ENCODE assay signal across 8 mouse cellular contexts in genomic region chr11:69855347-69855746, GRCm38 (mm10). TPM values are rescaled to one million over a fixed set of nuclear protein-coding genes. Genes with fewer than 3 reads are reported as not detected.
DNase-seq lines count a peak whose midpoint lies in the region; ATAC-seq and TF ChIP-seq lines count a peak whose summit lies in the region.

No protein-coding gene starts in this region.

- peaks cover 4% of the 10 kb centered on the region; the same call in 1 of the 2 replicates for H3K4me1 ChIP-seq in hindbrain, embryonic 15.5 days (replicated peaks)
- no peaks in the 10 kb centered on the region for H3K4me1 ChIP-seq in stomach, postnatal 0 days (replicated peaks; ENCODE audit: control insufficient read depth, insufficient read depth)

- ATAC-seq in hindbrain, embryonic 15.5 days (ENCODE audit: low FRiP score, low read depth) = 0 out of 2 replicates have a peak, but pooled peaks have one; percentile 38
- no peak for ATAC-seq in stomach, postnatal 0 days (ENCODE audit: low FRiP score, low TSS enrichment)

- no peak overlapping the region for H3K4me3 ChIP-seq in hindbrain, embryonic 15.5 days
- no peak overlapping the region for H3K4me3 ChIP-seq in stomach, postnatal 0 days (ENCODE audit: low read depth, low read length)

- TF ChIP-seq EP300 in stomach, postnatal 0 days (optimal IDR thresholded peaks at IDR 0.05) = no peak

- H3K27ac ChIP-seq in hindbrain, embryonic 15.5 days (replicated peaks) = no peak overlapping the region
- no peak overlapping the region for H3K27ac ChIP-seq in stomach, postnatal 0 days (replicated peaks)

- H3K9ac ChIP-seq in hindbrain, embryonic 15.5 days = no peak overlapping the region
- H3K9ac ChIP-seq in stomach, postnatal 0 days (ENCODE audit: low read length) = no peak overlapping the region

- H3K36me3 ChIP-seq in hindbrain, embryonic 15.5 days = peaks cover 9% of the 10 kb centered on the region; the same call in 1 of the 2 replicates
- peaks cover 11% of the 10 kb centered on the region for H3K36me3 ChIP-seq in stomach, postnatal 0 days (ENCODE audit: control insufficient read depth, insufficient read depth, low read length)

- no peaks in the 10 kb centered on the region for H3K9me3 ChIP-seq in hindbrain, embryonic 15.5 days
- H3K9me3 ChIP-seq in stomach, postnatal 0 days (ENCODE audit: control insufficient read depth, low read length) = no peaks in the 10 kb centered on the region

- H3K4me2 ChIP-seq in hindbrain, embryonic 15.5 days = no peak overlapping the region
- no peak overlapping the region for H3K4me2 ChIP-seq in stomach, postnatal 0 days (replicated peaks; ENCODE audit: low read depth)

- TF ChIP-seq CTCF in stomach, postnatal 0 days (IDR thresholded peaks at IDR 0.05; ENCODE audit: low read depth) = peak; percentile 64

- peak; percentile 55 for DNase-seq in adrenal gland, adult 2 months
- DNase-seq in adrenal gland, postnatal 4 days (ENCODE audit: low spot score in 2 of 2) = no peak
- DNase-seq in ES-CJ7 (ENCODE audit: low read depth, low spot score) = peak; percentile 92
- DNase-seq in embryo, embryonic 9.5 days (ENCODE audit: extremely low spot score) = peak; percentile 53
- peak; percentile 66 for DNase-seq in lung, postnatal 10 days
- no peak for DNase-seq in stomach, postnatal 0 days (ENCODE audit: low spot score)
- no peak for DNase-seq in left cerebral cortex, adult 9 months (ENCODE audit: low spot score in 2 of 2)

- peaks cover 22% of the 10 kb centered on the region for H3K27me3 ChIP-seq in hindbrain, embryonic 15.5 days
- no peaks in the 10 kb centered on the region for H3K27me3 ChIP-seq in stomach, postnatal 0 days (ENCODE audit: control insufficient read depth, insufficient read depth, low read length)

- 23% methylated on average over 16 of the region's 16 CpGs for WGBS in hindbrain, embryonic 15.5 days
- 36% methylated on average over 16 of the region's 16 CpGs for WGBS in stomach, postnatal 0 days

RNA-seq across cellular contexts. Expression of gene Tnk1, which starts 3.2 kb away (rescaled TPM):
- under 1 TPM in 1 of 2 experiments, not detected in 1; 0.38 TPM for total RNA-seq in adrenal gland, adult 2 months (2021)
- polyA plus RNA-seq in adrenal gland, adult 2 months (2012; rRNA removed) = 0.17 and 0.91 TPM in 2 replicates
- total RNA-seq in adrenal gland, postnatal 4 days (2021) = 1 to 10 TPM in 1 of 2 experiments, under 1 TPM in 1; 0.17 to 1.7 TPM
- polyA plus RNA-seq in hindbrain, embryonic 15.5 days (2015; fragmentation: Nextera tagmentation; extraction: Ambion mirVana) = 0.10 and 0.12 TPM in 2 replicates
- polyA plus RNA-seq in stomach, postnatal 0 days (2015; fragmentation: Nextera tagmentation; extraction: Ambion mirVana) = 12.3 TPM in 2 replicates

RNA-seq across cellular contexts. Expression of gene Plscr3, which starts 9.2 kb away (rescaled TPM):
- 10 to 100 TPM; 50.8 to 53.5 TPM for total RNA-seq in adrenal gland, adult 2 months (2021)
- 224 and 230 TPM in 2 replicates for polyA plus RNA-seq in adrenal gland, adult 2 months (2012; rRNA removed)
- total RNA-seq in adrenal gland, postnatal 4 days (2021) = 10 to 100 TPM; 76.6 to 77.9 TPM
- polyA plus RNA-seq in hindbrain, embryonic 15.5 days (2015; fragmentation: Nextera tagmentation; extraction: Ambion mirVana) = 46.0 and 47.5 TPM in 2 replicates
- 54.4 and 58.4 TPM in 2 replicates for polyA plus RNA-seq in stomach, postnatal 0 days (2015; fragmentation: Nextera tagmentation; extraction: Ambion mirVana)

RNA-seq across cellular contexts. Expression of gene Tmem256, which starts 17.0 kb away (rescaled TPM):
- 100 to 1,000 TPM; 139 to 173 TPM for total RNA-seq in adrenal gland, adult 2 months (2021)
- polyA plus RNA-seq in adrenal gland, adult 2 months (2012; rRNA removed) = 116 and 160 TPM in 2 replicates
- total RNA-seq in adrenal gland, postnatal 4 days (2021) = 100 to 1,000 TPM; 141 to 143 TPM
- polyA plus RNA-seq in hindbrain, embryonic 15.5 days (2015; fragmentation: Nextera tagmentation; extraction: Ambion mirVana) = 375 and 391 TPM in 2 replicates
- polyA plus RNA-seq in stomach, postnatal 0 days (2015; fragmentation: Nextera tagmentation; extraction: Ambion mirVana) = 329 and 366 TPM in 2 replicates

RNA-seq across cellular contexts. Expression of gene Nlgn2, which starts 17.8 kb away (rescaled TPM):
- 10 to 100 TPM; 14.6 to 21.8 TPM for total RNA-seq in adrenal gland, adult 2 months (2021)
- polyA plus RNA-seq in adrenal gland, adult 2 months (2012; rRNA removed) = 55.0 and 58.6 TPM in 2 replicates
- total RNA-seq in adrenal gland, postnatal 4 days (2021) = 10 to 100 TPM; 33.6 to 35.2 TPM
- 20.9 and 21.0 TPM in 2 replicates for polyA plus RNA-seq in hindbrain, embryonic 15.5 days (2015; fragmentation: Nextera tagmentation; extraction: Ambion mirVana)
- polyA plus RNA-seq in stomach, postnatal 0 days (2015; fragmentation: Nextera tagmentation; extraction: Ambion mirVana) = 2.5 and 2.7 TPM in 2 replicates

RNA-seq across cellular contexts. Expression of gene Tmem95, which starts 22.5 kb away (rescaled TPM):
- not detected for total RNA-seq in adrenal gland, adult 2 months (2021)
- polyA plus RNA-seq in adrenal gland, adult 2 months (2012; rRNA removed) = not detected in 2 replicates
- not detected for total RNA-seq in adrenal gland, postnatal 4 days (2021)
- not detected in 2 replicates for polyA plus RNA-seq in hindbrain, embryonic 15.5 days (2015; fragmentation: Nextera tagmentation; extraction: Ambion mirVana)
- polyA plus RNA-seq in stomach, postnatal 0 days (2015; fragmentation: Nextera tagmentation; extraction: Ambion mirVana) = 0.25 and 0.54 TPM in 2 replicates

Comparison
In these comparisons a context has a peak if more than half of its experiments do, and no peak if none do; other contexts are left out.
1. DNase-seq: peak in adrenal gland, adult 2 months (single experiment), ES-CJ7 (single experiment), embryo, embryonic 9.5 days (single experiment) and lung, postnatal 10 days (single experiment); none in adrenal gland, postnatal 4 days (0 of 2), stomach, postnatal 0 days (single experiment) and left cerebral cortex, adult 9 months (0 of 2).